Mouse (Mus musculus) lung, adult 2 months (tissue): ENCODE measurements around the gene Hoxa7.

Experiments
- CTCF ChIP-seq: fragments of 200-500 bp; IDR thresholded peaks from 2 replicates; pipeline ENCODE4 v1.5.1; 2011; ENCODE audit warnings: mild to moderate bottlenecking, low read length, control low read depth; ENCODE audit not compliant: insufficient read depth
- POLR2A ChIP-seq: fragments of 200-500 bp; IDR thresholded peaks from 2 replicates; pipeline ENCODE4 v1.6.1; 2011; ENCODE audit warnings: low read depth, mild to moderate bottlenecking, control low read depth, low read length, borderline replicate concordance; ENCODE audit errors: extremely low read depth

GRCm38 (mm10) chr6:52238155-52238545, 16.5 kb upstream of the Hoxa7 start:
- TF ChIP-seq CTCF (no peak), POLR2A (no peak)
